Mouse (Mus musculus) cerebellum, postnatal 14 days (tissue): ENCODE data around the gene Ndufa13.
"Not testable (repeated sequence)": the region's sequence is repeated elsewhere in the genome, so short reads cannot be mapped to it uniquely, and the experiment has no call there.

Experiments
- DNase-seq, 2 experiments: peaks; one replicate each; pipeline ENCODE4 v3.0.0; 2021; ENCODE audit warnings: mixed read lengths in 2 of 2

Ndufa13 gene

GRCm38 (mm10) chr8:69902163-69903062 is at the start of gene Ndufa13, which contains the start of the genes Tssk6 and Yjefn3:
Gene Ndufa13, minus strand, starts transcription at chr8:69902558.
Gene Tssk6, plus strand, starts transcription at chr8:69902184.
Gene Yjefn3, minus strand, starts transcription at chr8:69902712.
- DNase-seq: peak; percentile 60 to 63

GRCm38 (mm10) chr8:69950300-69950699 is 47.9 kb upstream of the Ndufa13 start:
- no peak for DNase-seq

- not testable (repeated sequence) for DNase-seq
These were observed 40.1 kb upstream of the Ndufa13 start for GRCm38 (mm10) chr8:69942495-69942894.

GRCm38 (mm10) chr8:69940386-69940785 is 38.0 kb upstream of the Ndufa13 start:
- DNase-seq: no peak

GRCm38 (mm10) chr8:69939633-69940032 is 37.3 kb upstream of the Ndufa13 start:
- DNase-seq: no peak

GRCm38 (mm10) chr8:69938245-69938982 is 36.1 kb upstream of the Ndufa13 start:
- no peak for DNase-seq

- DNase-seq: no peak
These were observed 35.1 kb upstream of the Ndufa13 start for GRCm38 (mm10) chr8:69937466-69937865.

- no peak for DNase-seq
These were observed 33.9 kb upstream of the Ndufa13 start for GRCm38 (mm10) chr8:69936050-69936794.

GRCm38 (mm10) chr8:69935431-69935830 is 33.1 kb upstream of the Ndufa13 start:
- DNase-seq: no peak

- no peak for DNase-seq
These were observed 32.2 kb upstream of the Ndufa13 start for GRCm38 (mm10) chr8:69934582-69934981.

- no peak for DNase-seq
These were observed 31.5 kb upstream of the Ndufa13 start for GRCm38 (mm10) chr8:69933811-69934210.

- DNase-seq: no peak
These were observed 24.5 kb upstream of the Ndufa13 start for GRCm38 (mm10) chr8:69926901-69927300.

- DNase-seq: no peak
These were observed 21.6 kb upstream of the Ndufa13 start for GRCm38 (mm10) chr8:69923986-69924385.

- DNase-seq: no peak
These were observed 18.8 kb upstream of the Ndufa13 start for GRCm38 (mm10) chr8:69921141-69921540.

- peak; percentile 31 to 66 for DNase-seq
These were observed 17.7 kb upstream of the Ndufa13 start for GRCm38 (mm10) chr8:69919876-69920662.

GRCm38 (mm10) chr8:69919010-69919409 is 16.7 kb upstream of the Ndufa13 start:
- DNase-seq: peak; percentile 91

GRCm38 (mm10) chr8:69918506-69918905 is 16.1 kb upstream of the Ndufa13 start:
- no peak for DNase-seq

GRCm38 (mm10) chr8:69915748-69916147 is 13.4 kb upstream of the Ndufa13 start:
- DNase-seq: no peak

GRCm38 (mm10) chr8:69914526-69914925 is 12.2 kb upstream of the Ndufa13 start:
- DNase-seq: no peak

GRCm38 (mm10) chr8:69912478-69913074 is 10.2 kb upstream of the Ndufa13 start:
- DNase-seq: no peak

- no peak for DNase-seq
These were observed 9.6 kb upstream of the Ndufa13 start for GRCm38 (mm10) chr8:69911917-69912316.

GRCm38 (mm10) chr8:69907106-69907505 is 4.7 kb upstream of the Ndufa13 start:
- DNase-seq: no peak
